Mouse (Mus musculus) lung, embryonic 14.5 days (tissue): ENCODE results near the gene Haao. TPM values are rescaled to one million over a fixed set of nuclear protein-coding genes. Genes with fewer than 3 reads are reported as not detected.
A peak's percentile ranks its signal among the peaks of the same experiment; 100 is the strongest.

Source experiments
- ATAC-seq: fragments of 200-750 bp; cut with Nextera tagmentation; 2 replicates; pipeline ENCODE4 v1.8.0; 2017; ENCODE audit warnings: mild to moderate bottlenecking, moderate TSS enrichment, moderate library complexity; ENCODE audit not compliant: insufficient read depth
- DNase-seq: peaks from one replicate; pipeline ENCODE4 v3.0.0-alpha.2; 2015
- H3K27ac ChIP-seq: fragments of 300-500 bp; sonication (generic); 2 replicates; pipeline ENCODE4 v1.5.1; 2014; ENCODE audit warnings: low read depth, mild to moderate bottlenecking, moderate library complexity
- H3K27me3 ChIP-seq: fragments of 300-500 bp; sonication (generic); 2 replicates; pipeline ENCODE4 v1.6.1; 2014; ENCODE audit warnings: low read length, control low read depth; ENCODE audit not compliant: insufficient read depth
- H3K36me3 ChIP-seq: fragments of 300-500 bp; sonication (generic); 2 replicates; pipeline ENCODE4 v1.6.1; 2014; ENCODE audit warnings: control low read depth; ENCODE audit not compliant: insufficient read depth
- H3K4me1 ChIP-seq: fragments of 300-500 bp; sonication (generic); 2 replicates; pipeline ENCODE4 v1.6.1; 2014; ENCODE audit warnings: antibody characterized with exemption, control low read depth; ENCODE audit not compliant: insufficient read depth
- H3K4me2 ChIP-seq: fragments of 300-500 bp; sonication (generic); 2 replicates; pipeline ENCODE4 v1.6.1; 2014; ENCODE audit warnings: mild to moderate bottlenecking
- H3K4me3 ChIP-seq: fragments of 300-500 bp; sonication (generic); 2 replicates; pipeline ENCODE4 v1.5.1; 2014; ENCODE audit warnings: low read depth, low read length
- H3K9ac ChIP-seq: fragments of 300-500 bp; sonication (generic); 2 replicates; pipeline ENCODE4 v1.6.1; 2014
- H3K9me3 ChIP-seq: fragments of 300-500 bp; sonication (generic); 2 replicates; pipeline ENCODE4 v1.6.1; 2016; ENCODE audit warnings: low read depth, low read length, control low read depth
- CTCF ChIP-seq: IDR thresholded peaks from 2 replicates; pipeline ENCODE4 v1.5.1; 2016; ENCODE audit warnings: antibody characterized with exemption, low read depth
- WGBS: fragments of 180-500 bp; shearing (Covaris S2); extraction: QIAGEN DNeasy Blood & Tissue Kit; methylation state at CpG from one replicate; pipeline ENCODE4 v1.1.7; 2014; 5-methylcytosine and 5-hydroxymethylcytosine counted together
- polyA plus RNA-seq: library from polyadenylated mRNA; unstranded; fragments of >200 nt; fragmentation: Nextera tagmentation; extraction: Ambion mirVana; gene quantifications from 2 replicates; pipeline ENCODE4 v1.2.1, GENCODE M21; 2014

Gene Haao
- polyA plus RNA-seq, 1 experiment from 2014 or later: 0.21 TPM

GRCm38 (mm10) chr17:83809197-83809829, 38.5 kb downstream of the Haao start:
- H3K27me3 ChIP-seq: no peaks in the 10 kb centered on the region
- H3K4me3 ChIP-seq: no peak overlapping the region
- ATAC-seq: no peak
- H3K9me3 ChIP-seq: no peaks in the 10 kb centered on the region
- H3K4me2 ChIP-seq: no peak overlapping the region
- no peak for TF ChIP-seq CTCF
- no peak overlapping the region for H3K9ac ChIP-seq
- H3K27ac ChIP-seq: no peak overlapping the region
- 85% methylated on average over 17 of the region's 17 CpGs for WGBS
- H3K4me1 ChIP-seq: no peaks in the 10 kb centered on the region
- H3K36me3 ChIP-seq: peaks cover 6% of the 10 kb centered on the region; the same call in 1 of the 2 replicates
- DNase-seq: no peak

GRCm38 (mm10) chr17:83808476-83809098, 39.2 kb downstream of the Haao start:
- Histone ChIP-seq H3K9ac (no peak overlapping the region), H3K4me1 (no peaks in the 10 kb centered on the region), H3K4me2 (no peak overlapping the region), H3K9me3 (no peaks in the 10 kb centered on the region), H3K4me3 (no peak overlapping the region), H3K27me3 (no peaks in the 10 kb centered on the region), H3K27ac (no peak overlapping the region), H3K36me3 (peaks cover 6% of the 10 kb centered on the region; the same call in 1 of the 2 replicates)
- DNase-seq (no peak), ATAC-seq (no peak)
- 85% methylated on average over 12 of the region's 12 CpGs for WGBS
- no peak for TF ChIP-seq CTCF

GRCm38 (mm10) chr17:83807778-83808398, 39.9 kb downstream of the Haao start:
- DNase-seq: peak; percentile 75
- WGBS: 69% methylated on average over 11 of the region's 11 CpGs
- H3K4me1 ChIP-seq: no peaks in the 10 kb centered on the region
- H3K27ac ChIP-seq: no peak overlapping the region
- H3K9ac ChIP-seq: no peak overlapping the region
- H3K36me3 ChIP-seq: peaks cover 6% of the 10 kb centered on the region; the same call in 1 of the 2 replicates
- ATAC-seq: no peak
- H3K27me3 ChIP-seq: no peaks in the 10 kb centered on the region
- H3K4me3 ChIP-seq: no peak overlapping the region
- peak; percentile 75 for TF ChIP-seq CTCF
- no peaks in the 10 kb centered on the region for H3K9me3 ChIP-seq
- H3K4me2 ChIP-seq: no peak overlapping the region

- no peak overlapping the region for H3K27ac ChIP-seq
- no peaks in the 10 kb centered on the region for H3K4me1 ChIP-seq
- H3K4me3 ChIP-seq: no peak overlapping the region
- H3K9ac ChIP-seq: no peak overlapping the region
- no peaks in the 10 kb centered on the region for H3K9me3 ChIP-seq
- ATAC-seq (no peak), DNase-seq (no peak)
- TF ChIP-seq CTCF: no peak
- no peaks in the 10 kb centered on the region for H3K27me3 ChIP-seq
- WGBS: 28% methylated on average over 7 of the region's 7 CpGs
- peaks cover 6% of the 10 kb centered on the region; the same call in 1 of the 2 replicates for H3K36me3 ChIP-seq
- H3K4me2 ChIP-seq: no peak overlapping the region
Measured at GRCm38 (mm10) chr17:83807345-83807744, 40.4 kb downstream of the Haao start.

- Histone ChIP-seq H3K4me2 (no peak overlapping the region), H3K4me3 (no peak overlapping the region), H3K9me3 (no peaks in the 10 kb centered on the region), H3K36me3 (0 out of 2 replicates have a peak, but pooled peaks cover 3% of the 10 kb centered on the region), H3K4me1 (no peaks in the 10 kb centered on the region), H3K27ac (no peak overlapping the region), H3K9ac (no peak overlapping the region), H3K27me3 (no peaks in the 10 kb centered on the region)
- no peak for DNase-seq
- TF ChIP-seq CTCF: no peak
- WGBS: 86% methylated on average over 9 of the region's 9 CpGs
- no peak for ATAC-seq
Measured at GRCm38 (mm10) chr17:83805078-83805477, 42.7 kb downstream of the Haao start.

- 58% methylated on average over 9 of the region's 9 CpGs for WGBS
- peak; percentile 88 for ATAC-seq
- 0 out of 2 replicates have a peak overlapping the region, but pooled peaks have one; percentile 21 for H3K4me2 ChIP-seq
Measured at GRCm38 (mm10) chr17:83803987-83804386, 43.8 kb downstream of the Haao start.

GRCm38 (mm10) chr17:83799506-83800050, 48.2 kb downstream of the Haao start:
- DNase-seq: no peak
- TF ChIP-seq CTCF: no peak
- no peak overlapping the region for H3K4me2 ChIP-seq
- H3K9me3 ChIP-seq: no peaks in the 10 kb centered on the region
- H3K4me1 ChIP-seq: no peaks in the 10 kb centered on the region
- WGBS: 87% methylated on average over 11 of the region's 11 CpGs
- 0 out of 2 replicates have a peak, but pooled peaks cover 4% of the 10 kb centered on the region for H3K36me3 ChIP-seq
- no peak overlapping the region for H3K27ac ChIP-seq
- no peak overlapping the region for H3K4me3 ChIP-seq
- H3K27me3 ChIP-seq: no peaks in the 10 kb centered on the region
- H3K9ac ChIP-seq: no peak overlapping the region
- ATAC-seq: no peak

More at GRCm38 (mm10) chr17:83803987-83804386, 43.8 kb downstream of the Haao start:
- H3K9me3 ChIP-seq: no peaks in the 10 kb centered on the region
- 0 out of 2 replicates have a peak, but pooled peaks cover 3% of the 10 kb centered on the region for H3K36me3 ChIP-seq
- DNase-seq: peak; percentile 80
- no peaks in the 10 kb centered on the region for H3K4me1 ChIP-seq
- H3K27ac ChIP-seq: peak overlapping the region; percentile 61; the same call in 1 of the 2 replicates
- no peak; the same call in 1 of the 2 replicates for TF ChIP-seq CTCF
- no peaks in the 10 kb centered on the region for H3K27me3 ChIP-seq
- H3K4me3 ChIP-seq: no peak overlapping the region
- no peak overlapping the region for H3K9ac ChIP-seq
